Mouse (Mus musculus): ENCODE data around the gene Gm28434. TPM values are rescaled to one million over a fixed set of nuclear protein-coding genes. Genes with fewer than 3 reads are reported as not detected.

Gene Gm28434
- not detected for polyA plus RNA-seq (2012; fragmentation: generic; extraction: Trizol)

DNA sequence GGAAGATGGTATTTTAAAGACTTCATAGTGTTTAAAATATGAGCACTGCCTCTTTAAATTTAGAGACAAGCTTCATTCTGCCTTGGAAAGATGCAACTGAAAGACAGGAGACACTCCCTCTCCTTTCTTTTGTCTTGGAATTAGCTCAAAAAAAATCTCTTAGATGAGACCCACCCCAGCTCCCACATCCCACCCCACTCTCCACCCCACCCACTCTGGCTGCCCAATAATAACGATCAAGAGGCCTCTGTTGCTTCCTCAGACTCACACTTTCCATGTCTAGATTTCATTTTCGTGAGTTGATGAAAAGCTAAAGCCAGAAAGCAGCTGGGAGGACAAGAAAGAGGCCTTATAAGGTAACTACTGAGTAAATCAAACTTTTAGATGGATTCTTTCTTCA lies at the start of gene Gm28434, which contains the start of gene 2310003L06Rik:
Gene Gm28434 (plus strand): TSS at position 317 of the 400 bp plus-strand sequence.
Gene 2310003L06Rik (plus strand): TSS at position 259 of the 400 bp plus-strand sequence.
- H3K79me2 ChIP-seq (ENCODE audit: control insufficient read depth, insufficient read depth): no peaks in the 10 kb centered on the region
- TF ChIP-seq MAX (IDR thresholded peaks at IDR 0.05; ENCODE audit: low read depth) (no peak), POLR2AphosphoS2 (IDR thresholded peaks at IDR 0.05; ENCODE audit: insufficient read length, low read depth) (no peak), MYOG (IDR thresholded peaks at IDR 0.05; ENCODE audit: control insufficient read depth in 1 of 3, insufficient read depth in 1 of 3, insufficient read length in 2 of 3, low read depth in 2 of 3) (no peak), POLR2A (IDR thresholded peaks at IDR 0.05; ENCODE audit: insufficient read length, low read depth) (no peak), MYOD1 (IDR thresholded peaks at IDR 0.05; ENCODE audit: control insufficient read depth in 1 of 3, insufficient read length in 2 of 3, low read depth in 2 of 3) (no peak), REST (IDR thresholded peaks at IDR 0.05; ENCODE audit: insufficient read depth, insufficient read length) (no peak), CEBPB (IDR thresholded peaks at IDR 0.05; ENCODE audit: insufficient read depth, poor library complexity, severe bottlenecking) (no peak), USF1 (IDR thresholded peaks at IDR 0.05; ENCODE audit: low read depth) (no peak), TCF12 (IDR thresholded peaks at IDR 0.05; ENCODE audit: insufficient read depth, poor library complexity, severe bottlenecking) (no peak), TCF3 (IDR thresholded peaks at IDR 0.05; ENCODE audit: insufficient read length, low read depth) (no peak), SRF (IDR thresholded peaks at IDR 0.05; ENCODE audit: control insufficient read depth, insufficient read length, low read depth) (no peak), E2F4 (IDR thresholded peaks at IDR 0.05; ENCODE audit: insufficient read depth) (no peak)
- H3K27me3 ChIP-seq (ENCODE audit: control insufficient read depth, insufficient read depth, insufficient read length): no peaks in the 10 kb centered on the region
- no peak within 1 kb of the TSS for H3ac ChIP-seq (ENCODE audit: control insufficient read depth, insufficient read length)
- no peak within 1 kb of the TSS for H3K4me2 ChIP-seq (ENCODE audit: low read depth)
- H3K4me3 ChIP-seq: no peak within 1 kb of the TSS
- H3K36me3 ChIP-seq (ENCODE audit: control insufficient read depth, insufficient read depth): no peaks in the 10 kb centered on the region

DNA sequence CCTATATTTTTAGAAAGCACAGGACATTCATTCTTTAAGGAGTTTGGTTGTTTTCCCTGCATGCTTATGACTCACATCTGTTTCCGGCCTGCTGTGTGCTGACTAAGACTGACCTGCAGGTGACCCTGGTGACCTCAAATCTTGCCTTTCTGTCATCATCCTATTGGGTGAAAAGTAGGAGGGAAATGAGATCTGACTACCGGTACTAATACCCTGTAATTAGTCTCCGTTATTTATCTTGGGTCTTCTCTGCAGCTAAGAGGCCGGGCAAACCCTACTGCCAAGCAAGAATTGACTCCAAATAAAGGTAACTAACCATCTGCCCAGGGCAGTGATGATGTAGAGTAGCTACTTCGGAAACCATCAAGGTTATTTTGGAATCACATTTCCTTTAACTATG lies 43.9 kb upstream of the Gm28434 start, which contains the start of gene Csn3:
Gene Csn3 (plus strand): TSS at position 208 of the 400 bp plus-strand sequence.
- no peaks in the 10 kb centered on the region for H3K27me3 ChIP-seq (ENCODE audit: control insufficient read depth, insufficient read depth, insufficient read length)
- no peak within 1 kb of the TSS for H3K4me2 ChIP-seq (ENCODE audit: low read depth)
- TF ChIP-seq TCF3 (IDR thresholded peaks at IDR 0.05; ENCODE audit: insufficient read length, low read depth) (no peak), POLR2AphosphoS2 (IDR thresholded peaks at IDR 0.05; ENCODE audit: insufficient read length, low read depth) (no peak), USF1 (IDR thresholded peaks at IDR 0.05; ENCODE audit: low read depth) (no peak), MYOG (IDR thresholded peaks at IDR 0.05; ENCODE audit: control insufficient read depth in 1 of 3, insufficient read depth in 1 of 3, insufficient read length in 2 of 3, low read depth in 2 of 3) (no peak), POLR2A (IDR thresholded peaks at IDR 0.05; ENCODE audit: insufficient read length, low read depth) (no peak), REST (IDR thresholded peaks at IDR 0.05; ENCODE audit: insufficient read depth, insufficient read length) (no peak), TCF12 (IDR thresholded peaks at IDR 0.05; ENCODE audit: insufficient read depth, poor library complexity, severe bottlenecking) (no peak), MAX (IDR thresholded peaks at IDR 0.05; ENCODE audit: low read depth) (no peak), SRF (IDR thresholded peaks at IDR 0.05; ENCODE audit: control insufficient read depth, insufficient read length, low read depth) (no peak), CEBPB (IDR thresholded peaks at IDR 0.05; ENCODE audit: insufficient read depth, poor library complexity, severe bottlenecking) (no peak), E2F4 (IDR thresholded peaks at IDR 0.05; ENCODE audit: insufficient read depth) (no peak), MYOD1 (IDR thresholded peaks at IDR 0.05; ENCODE audit: control insufficient read depth in 1 of 3, insufficient read length in 2 of 3, low read depth in 2 of 3) (no peak)
- no peak within 1 kb of the TSS for H3K4me3 ChIP-seq
- H3K36me3 ChIP-seq (ENCODE audit: control insufficient read depth, insufficient read depth): no peaks in the 10 kb centered on the region
- no peak within 1 kb of the TSS for H3ac ChIP-seq (ENCODE audit: control insufficient read depth, insufficient read length)
- H3K79me2 ChIP-seq (ENCODE audit: control insufficient read depth, insufficient read depth): no peaks in the 10 kb centered on the region

DNA sequence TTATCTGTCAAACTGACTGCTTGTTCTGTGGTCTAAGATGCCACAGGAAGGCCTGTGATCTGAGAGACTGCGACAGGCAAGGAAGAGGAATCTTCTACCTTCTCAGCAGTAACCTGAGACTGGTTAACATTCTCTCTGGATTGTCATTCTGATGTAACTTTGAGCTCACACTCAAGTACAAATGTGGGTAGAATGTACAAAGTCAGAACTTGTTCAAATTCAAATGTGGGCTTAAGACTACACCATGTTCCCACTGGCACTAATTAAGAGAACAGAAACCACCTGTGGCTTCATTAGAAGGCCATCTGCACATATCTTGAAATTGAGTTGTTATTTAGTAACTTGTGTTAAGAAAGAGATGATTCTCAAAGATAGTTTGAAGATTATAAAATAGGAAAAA lies 37.7 kb upstream of the Gm28434 start:
- H3K79me2 ChIP-seq (ENCODE audit: control insufficient read depth, insufficient read depth): no peaks in the 10 kb centered on the region
- H3K4me3 ChIP-seq: no peak overlapping the region
- no peaks in the 10 kb centered on the region for H3K27me3 ChIP-seq (ENCODE audit: control insufficient read depth, insufficient read depth, insufficient read length)
- no peak for TF ChIP-seq REST (IDR thresholded peaks at IDR 0.05; ENCODE audit: insufficient read depth, insufficient read length)
- no peak overlapping the region for H3K4me2 ChIP-seq (ENCODE audit: low read depth)
- H3K36me3 ChIP-seq (ENCODE audit: control insufficient read depth, insufficient read depth): no peaks in the 10 kb centered on the region
- H3ac ChIP-seq (ENCODE audit: control insufficient read depth, insufficient read length): no peak overlapping the region

DNA sequence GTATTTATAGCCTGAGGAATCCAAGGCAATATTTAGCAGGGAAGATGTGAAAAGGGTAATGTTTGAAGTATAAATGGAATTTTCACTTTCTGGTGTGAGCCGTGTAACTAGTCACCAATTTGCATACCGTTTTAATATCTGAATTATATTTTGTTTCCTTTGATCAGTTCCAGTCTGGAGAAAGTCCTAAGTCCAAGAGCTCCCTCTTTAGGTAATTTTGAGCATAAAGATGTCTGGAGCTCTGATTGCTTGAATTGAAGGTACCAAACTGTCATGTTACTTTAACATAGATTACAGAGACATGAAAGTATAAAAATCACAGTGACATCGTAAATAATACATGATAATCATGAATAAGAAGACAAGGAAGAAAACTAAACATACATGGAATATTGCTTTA lies 28.6 kb upstream of the Gm28434 start:
- H3K36me3 ChIP-seq (ENCODE audit: control insufficient read depth, insufficient read depth): no peaks in the 10 kb centered on the region
- no peak overlapping the region for H3ac ChIP-seq (ENCODE audit: control insufficient read depth, insufficient read length)
- no peaks in the 10 kb centered on the region for H3K79me2 ChIP-seq (ENCODE audit: control insufficient read depth, insufficient read depth)
- no peak overlapping the region for H3K4me2 ChIP-seq (ENCODE audit: low read depth)
- no peaks in the 10 kb centered on the region for H3K27me3 ChIP-seq (ENCODE audit: control insufficient read depth, insufficient read depth, insufficient read length)
- TF ChIP-seq TCF12 (IDR thresholded peaks at IDR 0.05; ENCODE audit: insufficient read depth, poor library complexity, severe bottlenecking): no peak
- TF ChIP-seq USF1 (IDR thresholded peaks at IDR 0.05; ENCODE audit: low read depth): no peak
- no peak for TF ChIP-seq SRF (IDR thresholded peaks at IDR 0.05; ENCODE audit: control insufficient read depth, insufficient read length, low read depth)
- TF ChIP-seq MYOG (IDR thresholded peaks at IDR 0.05; ENCODE audit: control insufficient read depth in 1 of 3, insufficient read depth in 1 of 3, insufficient read length in 2 of 3, low read depth in 2 of 3): no peak
- no peak for TF ChIP-seq POLR2A (IDR thresholded peaks at IDR 0.05; ENCODE audit: insufficient read length, low read depth)
- TF ChIP-seq TCF3 (IDR thresholded peaks at IDR 0.05; ENCODE audit: insufficient read length, low read depth): no peak
- TF ChIP-seq E2F4 (IDR thresholded peaks at IDR 0.05; ENCODE audit: insufficient read depth): no peak
- no peak for TF ChIP-seq POLR2AphosphoS2 (IDR thresholded peaks at IDR 0.05; ENCODE audit: insufficient read length, low read depth)
- TF ChIP-seq CEBPB (IDR thresholded peaks at IDR 0.05; ENCODE audit: insufficient read depth, poor library complexity, severe bottlenecking): no peak
- no peak for TF ChIP-seq MAX (IDR thresholded peaks at IDR 0.05; ENCODE audit: low read depth)
- TF ChIP-seq MYOD1 (IDR thresholded peaks at IDR 0.05; ENCODE audit: control insufficient read depth in 1 of 3, insufficient read length in 2 of 3, low read depth in 2 of 3): no peak
- TF ChIP-seq REST (IDR thresholded peaks at IDR 0.05; ENCODE audit: insufficient read depth, insufficient read length): no peak
- no peak overlapping the region for H3K4me3 ChIP-seq

DNA sequence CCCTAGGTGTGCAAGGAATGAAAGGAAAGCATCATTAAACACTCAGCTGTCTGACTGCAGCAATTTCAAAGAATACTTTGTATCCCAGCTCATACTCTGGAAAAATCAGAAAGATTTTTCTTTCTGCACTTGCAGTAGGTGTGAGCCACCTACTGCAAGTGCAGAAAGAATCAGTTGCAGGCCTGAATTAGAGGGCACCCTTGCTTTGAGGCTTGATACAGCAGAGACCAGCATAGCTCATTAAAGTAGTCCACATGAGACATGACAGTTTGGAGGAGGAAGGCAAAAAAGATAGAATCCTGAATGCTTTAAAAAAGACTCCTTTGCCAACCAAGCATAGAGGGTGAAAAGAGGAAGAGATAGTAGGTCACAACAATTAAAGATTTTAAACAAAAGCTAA lies 26.8 kb upstream of the Gm28434 start:
- Histone ChIP-seq H3K79me2 (ENCODE audit: control insufficient read depth, insufficient read depth) (no peaks in the 10 kb centered on the region), H3ac (ENCODE audit: control insufficient read depth, insufficient read length) (no peak overlapping the region), H3K36me3 (ENCODE audit: control insufficient read depth, insufficient read depth) (no peaks in the 10 kb centered on the region), H3K27me3 (ENCODE audit: control insufficient read depth, insufficient read depth, insufficient read length) (no peaks in the 10 kb centered on the region), H3K4me2 (ENCODE audit: low read depth) (no peak overlapping the region), H3K4me3 (no peak overlapping the region)
- no peak for TF ChIP-seq TCF12 (IDR thresholded peaks at IDR 0.05; ENCODE audit: insufficient read depth, poor library complexity, severe bottlenecking)
- no peak for TF ChIP-seq REST (IDR thresholded peaks at IDR 0.05; ENCODE audit: insufficient read depth, insufficient read length)
- TF ChIP-seq POLR2A (IDR thresholded peaks at IDR 0.05; ENCODE audit: insufficient read length, low read depth): no peak
